Mouse (Mus musculus) neural tube, embryonic 11.5 days (tissue): ENCODE results near the gene Egfem1. TPM values are rescaled to one million over a fixed set of nuclear protein-coding genes. Genes with fewer than 3 reads are reported as not detected.

Experiments used
- ATAC-seq: fragments of 200-750 bp; cut with Nextera tagmentation; 2 replicates; pipeline ENCODE4 v1.8.0; 2017; ENCODE audit warnings: moderate number of reproducible peaks, mild to moderate bottlenecking, moderate TSS enrichment, moderate library complexity; ENCODE audit not compliant: insufficient read depth, low FRiP score, low TSS enrichment
- DNase-seq: peaks from one replicate; pipeline ENCODE4 v3.0.0-alpha.2; 2015; ENCODE audit warnings: low spot score
- H3K27ac ChIP-seq: fragments of 300-500 bp; sonication (generic); 2 replicates; pipeline ENCODE4 v1.5.1; 2014; ENCODE audit warnings: low read depth, mild to moderate bottlenecking, low read length
- H3K27me3 ChIP-seq: fragments of 300-500 bp; sonication (generic); 2 replicates; pipeline ENCODE4 v1.6.1; 2014; ENCODE audit warnings: mild to moderate bottlenecking, low read length, mixed read lengths; ENCODE audit not compliant: control insufficient read depth, insufficient read depth
- H3K36me3 ChIP-seq: fragments of 300-500 bp; sonication (generic); 2 replicates; pipeline ENCODE4 v1.6.1; 2014; ENCODE audit warnings: mild to moderate bottlenecking, low read length, moderate library complexity, mixed read lengths; ENCODE audit not compliant: control insufficient read depth, insufficient read depth
- H3K4me1 ChIP-seq: fragments of 300-500 bp; sonication (generic); 2 replicates; pipeline ENCODE4 v1.6.1; 2014; ENCODE audit warnings: low read length, mixed read lengths; ENCODE audit not compliant: control insufficient read depth, insufficient read depth
- H3K4me2 ChIP-seq: fragments of 300-500 bp; sonication (generic); 2 replicates; pipeline ENCODE4 v1.6.1; 2014; ENCODE audit warnings: low read depth, mild to moderate bottlenecking, moderate library complexity
- H3K4me3 ChIP-seq: fragments of 300-500 bp; sonication (generic); 2 replicates; pipeline ENCODE4 v1.5.1; 2014; ENCODE audit warnings: low read depth, low read length
- H3K9ac ChIP-seq: fragments of 300-500 bp; sonication (generic); 2 replicates; pipeline ENCODE4 v1.6.1; 2014; ENCODE audit warnings: mild to moderate bottlenecking, low read length
- H3K9me3 ChIP-seq: fragments of 300-500 bp; sonication (generic); 2 replicates; pipeline ENCODE4 v1.6.1; 2016; ENCODE audit warnings: low read length; ENCODE audit not compliant: control insufficient read depth
- WGBS: fragments of 180-500 bp; shearing (Covaris S2); extraction: QIAGEN DNeasy Blood & Tissue Kit; methylation state at CpG from one replicate; pipeline ENCODE4 v1.1.7; 2014; 5-methylcytosine and 5-hydroxymethylcytosine counted together
- polyA plus RNA-seq: library from polyadenylated mRNA; unstranded; fragments of >200 nt; fragmentation: Nextera tagmentation; extraction: Ambion mirVana; gene quantifications from 2 replicates; pipeline ENCODE4 v1.2.1, GENCODE M21; 2014

Egfem1 gene
- polyA plus RNA-seq, 1 experiment from 2014 or later, result 4.4 TPM

GRCm38 (mm10) chr3:29176991-29177390 is 95.2 kb downstream of the Egfem1 start:
- Histone ChIP-seq H3K9ac (no peak overlapping the region), H3K4me2 (no peak overlapping the region), H3K9me3 (no peaks in the 10 kb centered on the region), H3K27me3 (no peaks in the 10 kb centered on the region), H3K27ac (no peak overlapping the region), H3K36me3 (no peaks in the 10 kb centered on the region), H3K4me1 (no peaks in the 10 kb centered on the region), H3K4me3 (no peak overlapping the region)
- ATAC-seq (no peak), DNase-seq (no peak)

DNA sequence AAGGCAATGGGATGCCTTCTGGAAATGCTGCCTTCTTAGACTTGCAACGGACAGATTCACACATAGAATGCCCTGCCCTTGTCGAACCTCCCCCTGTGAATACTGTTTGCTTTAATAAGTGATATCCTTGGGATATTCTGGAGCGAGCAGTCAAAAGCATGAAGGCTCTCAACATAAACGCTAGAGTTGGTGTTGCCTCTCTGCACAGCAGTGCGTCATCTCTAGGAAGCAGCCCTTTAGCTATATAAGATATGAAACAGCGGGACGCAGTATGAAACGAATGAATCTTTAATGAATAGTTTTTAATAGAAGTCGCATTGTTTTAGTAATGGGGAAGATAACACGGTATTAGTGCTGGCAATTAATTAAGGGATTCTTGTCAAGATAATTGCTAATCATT is 101.2 kb downstream of the Egfem1 start:
- no peak overlapping the region for H3K4me2 ChIP-seq
- no peaks in the 10 kb centered on the region for H3K9me3 ChIP-seq
- H3K27me3 ChIP-seq, result no peaks in the 10 kb centered on the region
- H3K36me3 ChIP-seq, result no peaks in the 10 kb centered on the region
- H3K27ac ChIP-seq, result peak overlapping the region; percentile 20; the same call in 1 of the 2 replicates
- H3K9ac ChIP-seq, result no peak overlapping the region
- 75% methylated on average over 10 of the region's 10 CpGs for WGBS
- H3K4me1 ChIP-seq, result no peaks in the 10 kb centered on the region; the same call in 1 of the 2 replicates
- H3K4me3 ChIP-seq, result no peak overlapping the region
- ATAC-seq, result no peak
- no peak for DNase-seq

GRCm38 (mm10) chr3:29183615-29184198 is 101.9 kb downstream of the Egfem1 start:
- Histone ChIP-seq H3K9me3 (no peaks in the 10 kb centered on the region), H3K36me3 (no peaks in the 10 kb centered on the region), H3K4me3 (no peak overlapping the region), H3K4me2 (no peak overlapping the region), H3K27me3 (no peaks in the 10 kb centered on the region), H3K4me1 (no peaks in the 10 kb centered on the region; the same call in 1 of the 2 replicates), H3K27ac (no peak overlapping the region; the same call in 1 of the 2 replicates), H3K9ac (no peak overlapping the region)
- WGBS, result 39% methylated on average over 7 of the region's 7 CpGs
- DNase-seq (peak; percentile 28), ATAC-seq (0 out of 2 replicates have a peak, but pooled peaks have one; percentile 38)

- H3K9me3 ChIP-seq, result no peaks in the 10 kb centered on the region
- no peak overlapping the region; the same call in 1 of the 2 replicates for H3K27ac ChIP-seq
- ATAC-seq (no peak), DNase-seq (no peak)
- no peak overlapping the region for H3K4me3 ChIP-seq
- no peaks in the 10 kb centered on the region for H3K36me3 ChIP-seq
- no peak overlapping the region for H3K4me2 ChIP-seq
- no peaks in the 10 kb centered on the region for H3K27me3 ChIP-seq
- 65% methylated on average over 7 of the region's 7 CpGs for WGBS
- H3K9ac ChIP-seq, result no peak overlapping the region
- H3K4me1 ChIP-seq, result no peaks in the 10 kb centered on the region; the same call in 1 of the 2 replicates
Observed at GRCm38 (mm10) chr3:29184486-29185241, 102.8 kb downstream of the Egfem1 start.

- Histone ChIP-seq H3K9me3 (no peaks in the 10 kb centered on the region), H3K27me3 (no peaks in the 10 kb centered on the region), H3K4me2 (no peak overlapping the region), H3K4me1 (no peaks in the 10 kb centered on the region), H3K36me3 (no peaks in the 10 kb centered on the region), H3K27ac (no peak overlapping the region), H3K9ac (no peak overlapping the region), H3K4me3 (no peak overlapping the region)
- WGBS, result 74% methylated on average over 6 of the region's 6 CpGs
- DNase-seq (no peak), ATAC-seq (no peak)
Observed at GRCm38 (mm10) chr3:29190263-29190662, 108.4 kb downstream of the Egfem1 start.

DNA sequence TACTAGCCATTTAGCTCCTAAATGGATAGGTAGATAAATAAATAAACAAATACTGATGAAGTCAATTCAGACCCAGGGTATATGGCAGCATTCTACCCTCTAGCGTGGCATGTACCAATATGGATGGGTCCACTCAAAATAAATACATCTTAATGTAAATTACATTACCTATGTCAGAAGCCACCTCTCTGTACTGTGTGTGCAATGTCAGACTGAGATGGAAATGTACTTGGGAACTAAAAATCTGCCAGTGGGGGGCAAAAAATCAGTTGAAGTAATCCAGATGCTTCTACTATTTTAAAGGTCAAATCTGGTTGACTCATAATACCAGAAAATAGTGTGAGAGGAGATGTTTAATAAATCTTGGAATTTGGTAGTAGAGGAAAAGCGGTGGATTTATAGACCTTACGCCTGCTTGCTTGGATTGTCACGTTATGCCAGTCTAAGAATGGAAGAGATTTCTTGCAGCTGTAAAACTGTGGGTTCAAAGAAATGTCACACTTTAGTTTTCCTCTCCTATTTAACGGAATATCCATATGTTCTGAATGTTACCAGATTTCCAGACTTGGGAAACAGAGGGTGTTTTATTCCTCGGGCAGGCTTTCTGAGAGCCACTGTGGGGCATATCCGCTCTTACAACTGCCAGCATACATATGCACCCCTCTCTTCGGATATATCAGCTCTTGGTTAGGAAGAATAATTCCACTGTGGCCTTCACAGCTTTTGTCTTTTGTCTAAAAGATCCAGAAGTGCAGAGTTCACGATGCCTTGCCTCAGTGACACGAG is 116.1 kb downstream of the Egfem1 start:
- H3K4me1 ChIP-seq, result no peaks in the 10 kb centered on the region
- no peak overlapping the region for H3K4me3 ChIP-seq
- H3K9ac ChIP-seq, result no peak overlapping the region
- no peak for DNase-seq
- no peak overlapping the region for H3K4me2 ChIP-seq
- no peaks in the 10 kb centered on the region for H3K9me3 ChIP-seq
- H3K27ac ChIP-seq, result no peak overlapping the region
- WGBS, result 62% methylated on average over 10 of the region's 10 CpGs
- ATAC-seq, result no peak
- H3K36me3 ChIP-seq, result no peaks in the 10 kb centered on the region
- H3K27me3 ChIP-seq, result no peaks in the 10 kb centered on the region

- DNase-seq (no peak), ATAC-seq (no peak)
- Histone ChIP-seq H3K4me2 (no peak overlapping the region), H3K9me3 (no peaks in the 10 kb centered on the region), H3K27ac (no peak overlapping the region), H3K27me3 (no peaks in the 10 kb centered on the region), H3K4me1 (no peaks in the 10 kb centered on the region), H3K9ac (no peak overlapping the region), H3K36me3 (no peaks in the 10 kb centered on the region), H3K4me3 (no peak overlapping the region)
- WGBS, result 83% methylated on average over 8 of the region's 8 CpGs
Observed at GRCm38 (mm10) chr3:29200601-29201000, 118.8 kb downstream of the Egfem1 start.

DNA sequence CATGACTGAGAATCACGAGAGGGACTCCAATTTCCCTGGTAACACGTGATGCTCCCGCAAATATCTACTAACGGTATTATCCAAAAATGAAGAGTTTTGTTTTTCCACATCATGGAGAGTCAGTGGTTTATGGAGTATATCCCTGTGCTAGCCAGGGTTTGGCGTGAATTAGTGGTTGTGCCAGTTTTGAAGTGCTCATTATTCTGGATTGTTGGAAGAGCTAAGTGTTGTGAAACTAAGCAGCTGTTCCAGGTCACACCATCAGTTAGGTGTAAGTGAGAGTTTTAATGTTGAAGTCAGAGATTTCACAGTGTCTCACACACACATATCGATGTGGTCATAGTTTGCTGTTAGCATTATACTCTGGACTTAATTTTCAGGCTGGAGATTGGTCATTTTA is 120.7 kb downstream of the Egfem1 start:
- no peak for ATAC-seq
- 95% methylated on average over 6 of the region's 6 CpGs for WGBS
- no peak overlapping the region for H3K4me3 ChIP-seq
- H3K4me1 ChIP-seq, result no peaks in the 10 kb centered on the region
- no peaks in the 10 kb centered on the region for H3K36me3 ChIP-seq
- no peak overlapping the region for H3K4me2 ChIP-seq
- no peak for DNase-seq
- H3K9me3 ChIP-seq, result no peaks in the 10 kb centered on the region
- H3K9ac ChIP-seq, result no peak overlapping the region
- no peak overlapping the region for H3K27ac ChIP-seq
- H3K27me3 ChIP-seq, result no peaks in the 10 kb centered on the region
